9 mouse cellular contexts compared by ENCODE assay signal in genomic region chr7:27332353-27333199, GRCm38 (mm10). TPM values are rescaled to one million over a fixed set of nuclear protein-coding genes. Genes with fewer than 3 reads are reported as not detected.
A peak's percentile ranks its signal among the peaks of the same experiment; 100 is the strongest.
DNase-seq lines count a peak whose midpoint lies in the region; ATAC-seq and TF ChIP-seq lines count a peak whose summit lies in the region.
"Had no signal": no experiment of that assay in that cellular context is flagged by ENCODE, and none has a peak within 500 bp of the region (broad histone marks: within the 10 kb centered on the region; RNA-seq: fewer than 3 reads in every experiment).

No protein-coding gene starts in this region.

- peak; percentile 88 for TF ChIP-seq CTCF in stomach, postnatal 0 days (IDR thresholded peaks at IDR 0.05; ENCODE audit: low read depth)

- peak overlapping the region; percentile 66; the same call in 1 of the 2 replicates for H3K27ac ChIP-seq in embryonic facial prominence, embryonic 13.5 days
- H3K27ac ChIP-seq in heart, embryonic 12.5 days (ENCODE audit: poor library complexity, severe bottlenecking) = peak overlapping the region; percentile 84
- peak overlapping the region; percentile 94 for H3K27ac ChIP-seq in kidney, embryonic 16.5 days (ENCODE audit: low read length)
- H3K27ac ChIP-seq in liver, embryonic 15.5 days (replicated peaks) = no peak overlapping the region
- H3K27ac ChIP-seq in neural tube, embryonic 12.5 days = no peak overlapping the region
- peak overlapping the region; percentile 93 for H3K27ac ChIP-seq in stomach, postnatal 0 days (replicated peaks)

- 1% methylated on average over 38 of the region's 39 CpGs for WGBS in embryonic facial prominence, embryonic 13.5 days
- under 1% methylated on average over 38 of the region's 39 CpGs for WGBS in heart, embryonic 12.5 days
- under 1% methylated on average over 38 of the region's 39 CpGs for WGBS in kidney, embryonic 16.5 days
- WGBS in liver, embryonic 15.5 days (ENCODE audit: insufficient replicate concordance) = 2% methylated on average over 38 of the region's 39 CpGs
- WGBS in neural tube, embryonic 12.5 days = 2% methylated on average over 31 of the region's 39 CpGs
- under 1% methylated on average over 37 of the region's 39 CpGs for WGBS in stomach, postnatal 0 days

- 0 out of 2 replicates have a peak, but pooled peaks cover 6% of the 10 kb centered on the region for H3K36me3 ChIP-seq in embryonic facial prominence, embryonic 13.5 days
- peaks cover 5% of the 10 kb centered on the region for H3K36me3 ChIP-seq in heart, embryonic 12.5 days
- H3K36me3 ChIP-seq in kidney, embryonic 16.5 days (ENCODE audit: insufficient read depth, low read length) = no peaks in the 10 kb centered on the region
- H3K36me3 ChIP-seq in liver, embryonic 15.5 days (replicated peaks) = no peaks in the 10 kb centered on the region
- no peaks in the 10 kb centered on the region for H3K36me3 ChIP-seq in neural tube, embryonic 12.5 days
- H3K36me3 ChIP-seq in stomach, postnatal 0 days (ENCODE audit: control insufficient read depth, insufficient read depth, low read length) = no peaks in the 10 kb centered on the region; the same call in 1 of the 2 replicates

- H3K4me2 ChIP-seq in embryonic facial prominence, embryonic 13.5 days = peak overlapping the region; percentile 93
- H3K4me2 ChIP-seq in heart, embryonic 12.5 days = peak overlapping the region; percentile 95
- H3K4me2 ChIP-seq in kidney, embryonic 16.5 days (replicated peaks; ENCODE audit: low read depth, low read length) = peak overlapping the region; percentile 89
- peak overlapping the region; percentile 72 for H3K4me2 ChIP-seq in liver, embryonic 15.5 days
- H3K4me2 ChIP-seq in neural tube, embryonic 12.5 days (replicated peaks) = peak overlapping the region; percentile 85
- peak overlapping the region; percentile 93 for H3K4me2 ChIP-seq in stomach, postnatal 0 days (replicated peaks; ENCODE audit: low read depth)

- peaks cover 78% of the 10 kb centered on the region for H3K4me1 ChIP-seq in embryonic facial prominence, embryonic 13.5 days
- H3K4me1 ChIP-seq in heart, embryonic 12.5 days (replicated peaks) = peaks cover 64% of the 10 kb centered on the region
- H3K4me1 ChIP-seq in kidney, embryonic 16.5 days (ENCODE audit: insufficient read depth, low read length) = peaks cover 84% of the 10 kb centered on the region
- H3K4me1 ChIP-seq in liver, embryonic 15.5 days (replicated peaks) = peaks cover 55% of the 10 kb centered on the region
- H3K4me1 ChIP-seq in neural tube, embryonic 12.5 days = peaks cover 51% of the 10 kb centered on the region
- peaks cover 7% of the 10 kb centered on the region; the same call in 1 of the 2 replicates for H3K4me1 ChIP-seq in stomach, postnatal 0 days (replicated peaks; ENCODE audit: control insufficient read depth, insufficient read depth)

- peak; percentile 80 for TF ChIP-seq EP300 in stomach, postnatal 0 days (optimal IDR thresholded peaks at IDR 0.05)

- no peaks in the 10 kb centered on the region for H3K9me3 ChIP-seq in embryonic facial prominence, embryonic 13.5 days
- H3K9me3 ChIP-seq in heart, embryonic 12.5 days (replicated peaks) = no peaks in the 10 kb centered on the region
- H3K9me3 ChIP-seq in kidney, embryonic 16.5 days (ENCODE audit: low read length) = no peaks in the 10 kb centered on the region
- H3K9me3 ChIP-seq in liver, embryonic 15.5 days (replicated peaks) = no peaks in the 10 kb centered on the region
- no peaks in the 10 kb centered on the region for H3K9me3 ChIP-seq in neural tube, embryonic 12.5 days
- no peaks in the 10 kb centered on the region for H3K9me3 ChIP-seq in stomach, postnatal 0 days (ENCODE audit: control insufficient read depth, low read length)

- peak; percentile 97 to 98 for DNase-seq in B cell, adult 2 months
- peak; percentile 93 for DNase-seq in adrenal gland, postnatal 14 days
- DNase-seq in stomach, postnatal 0 days (ENCODE audit: low spot score) = peak; percentile 92

- ATAC-seq in embryonic facial prominence, embryonic 13.5 days (ENCODE audit: insufficient number of reproducible peaks, insufficient read depth, low FRiP score, low TSS enrichment, low read depth) = no peak
- ATAC-seq in heart, embryonic 12.5 days (ENCODE audit: insufficient number of reproducible peaks, low FRiP score) = no peak
- ATAC-seq in kidney, embryonic 16.5 days (ENCODE audit: low FRiP score, low TSS enrichment) = no peak
- no peak for ATAC-seq in liver, embryonic 15.5 days (ENCODE audit: insufficient read depth)
- ATAC-seq in neural tube, embryonic 12.5 days (ENCODE audit: low FRiP score, low read depth) = no peak
- peak; percentile 39 for ATAC-seq in stomach, postnatal 0 days (ENCODE audit: low FRiP score, low TSS enrichment)

- H3K4me3 ChIP-seq in embryonic facial prominence, embryonic 13.5 days = peak overlapping the region; percentile 61
- peak overlapping the region; percentile 70 for H3K4me3 ChIP-seq in heart, embryonic 12.5 days
- peak overlapping the region; percentile 66 for H3K4me3 ChIP-seq in kidney, embryonic 16.5 days (ENCODE audit: low read length)
- H3K4me3 ChIP-seq in liver, embryonic 15.5 days (replicated peaks) = peak overlapping the region; percentile 39
- H3K4me3 ChIP-seq in neural tube, embryonic 12.5 days = peak overlapping the region; percentile 43; the same call in 1 of the 2 replicates
- H3K4me3 ChIP-seq in stomach, postnatal 0 days (ENCODE audit: low read depth, low read length) = peak overlapping the region; percentile 72
- H3K4me3 ChIP-seq: erythroblast, embryonic 14.5 days had no signal

- peak overlapping the region; percentile 77 for H3K9ac ChIP-seq in embryonic facial prominence, embryonic 13.5 days
- peak overlapping the region; percentile 86 for H3K9ac ChIP-seq in heart, embryonic 12.5 days
- H3K9ac ChIP-seq in kidney, embryonic 16.5 days (replicated peaks; ENCODE audit: low read length) = peak overlapping the region; percentile 80
- no peak overlapping the region for H3K9ac ChIP-seq in liver, embryonic 15.5 days
- 0 out of 2 replicates have a peak overlapping the region, but pooled peaks have one; percentile 51 for H3K9ac ChIP-seq in neural tube, embryonic 12.5 days
- peak overlapping the region; percentile 77 for H3K9ac ChIP-seq in stomach, postnatal 0 days (ENCODE audit: low read length)

- H3K27me3 ChIP-seq in embryonic facial prominence, embryonic 13.5 days = peaks cover 89% of the 10 kb centered on the region
- peaks cover 86% of the 10 kb centered on the region for H3K27me3 ChIP-seq in heart, embryonic 12.5 days (replicated peaks)
- peaks cover 66% of the 10 kb centered on the region for H3K27me3 ChIP-seq in kidney, embryonic 16.5 days (ENCODE audit: insufficient read depth, low read length)
- peaks cover 100% of the 10 kb centered on the region for H3K27me3 ChIP-seq in liver, embryonic 15.5 days
- peaks cover 87% of the 10 kb centered on the region for H3K27me3 ChIP-seq in neural tube, embryonic 12.5 days (replicated peaks)
- H3K27me3 ChIP-seq in stomach, postnatal 0 days (ENCODE audit: control insufficient read depth, insufficient read depth, low read length) = no peaks in the 10 kb centered on the region

RNA-seq across cellular contexts. Expression of gene Ltbp4, which starts 4.9 kb away (rescaled TPM):
- total RNA-seq in adrenal gland, postnatal 14 days (2021) = 122 and 126 TPM in 2 replicates
- polyA plus RNA-seq in embryonic facial prominence, embryonic 13.5 days (2015; fragmentation: Nextera tagmentation; extraction: Ambion mirVana) = 32.0 and 40.3 TPM in 2 replicates
- polyA plus RNA-seq in heart, embryonic 12.5 days (2016; fragmentation: Nextera tagmentation; extraction: Ambion mirVana) = 53.9 and 57.1 TPM in 2 replicates
- 45.9 and 55.8 TPM in 2 replicates for polyA plus RNA-seq in kidney, embryonic 16.5 days (2015; fragmentation: Nextera tagmentation; extraction: Ambion mirVana)
- polyA plus RNA-seq in liver, embryonic 15.5 days (2015; fragmentation: Nextera tagmentation; extraction: Ambion mirVana) = 4.6 and 7.8 TPM in 2 replicates
- 6.1 and 9.9 TPM in 2 replicates for polyA plus RNA-seq in neural tube, embryonic 12.5 days (2016; fragmentation: Nextera tagmentation; extraction: Ambion mirVana)
- polyA plus RNA-seq in stomach, postnatal 0 days (2015; fragmentation: Nextera tagmentation; extraction: Ambion mirVana) = 81.0 and 94.8 TPM in 2 replicates

RNA-seq across cellular contexts. Expression of gene Shkbp1, which starts 23.2 kb away (rescaled TPM):
- total RNA-seq in adrenal gland, postnatal 14 days (2021) = 16.1 and 26.1 TPM in 2 replicates
- polyA plus RNA-seq in embryonic facial prominence, embryonic 13.5 days (2015; fragmentation: Nextera tagmentation; extraction: Ambion mirVana) = 61.5 and 70.6 TPM in 2 replicates
- 35.4 and 39.4 TPM in 2 replicates for polyA plus RNA-seq in heart, embryonic 12.5 days (2016; fragmentation: Nextera tagmentation; extraction: Ambion mirVana)
- 51.4 and 56.9 TPM in 2 replicates for polyA plus RNA-seq in kidney, embryonic 16.5 days (2015; fragmentation: Nextera tagmentation; extraction: Ambion mirVana)
- polyA plus RNA-seq in liver, embryonic 15.5 days (2015; fragmentation: Nextera tagmentation; extraction: Ambion mirVana) = 16.4 and 18.6 TPM in 2 replicates
- 68.6 and 68.9 TPM in 2 replicates for polyA plus RNA-seq in neural tube, embryonic 12.5 days (2016; fragmentation: Nextera tagmentation; extraction: Ambion mirVana)
- polyA plus RNA-seq in stomach, postnatal 0 days (2015; fragmentation: Nextera tagmentation; extraction: Ambion mirVana) = 26.3 and 27.3 TPM in 2 replicates

RNA-seq across cellular contexts. Expression of gene Gm20479, which starts 24.6 kb away (rescaled TPM):
- 1.8 TPM in 2 replicates for total RNA-seq in adrenal gland, postnatal 14 days (2021)
- polyA plus RNA-seq in embryonic facial prominence, embryonic 13.5 days (2015; fragmentation: Nextera tagmentation; extraction: Ambion mirVana) = not detected in 2 replicates
- polyA plus RNA-seq in heart, embryonic 12.5 days (2016; fragmentation: Nextera tagmentation; extraction: Ambion mirVana) = 1.2 and 1.5 TPM in 2 replicates
- 0.64 and 0.80 TPM in 2 replicates for polyA plus RNA-seq in kidney, embryonic 16.5 days (2015; fragmentation: Nextera tagmentation; extraction: Ambion mirVana)
- 0.28 TPM in 1 of 2 replicates, not detected in the other for polyA plus RNA-seq in liver, embryonic 15.5 days (2015; fragmentation: Nextera tagmentation; extraction: Ambion mirVana)
- 0.40 TPM in 1 of 2 replicates, not detected in the other for polyA plus RNA-seq in neural tube, embryonic 12.5 days (2016; fragmentation: Nextera tagmentation; extraction: Ambion mirVana)
- 0.28 and 0.57 TPM in 2 replicates for polyA plus RNA-seq in stomach, postnatal 0 days (2015; fragmentation: Nextera tagmentation; extraction: Ambion mirVana)
- polyA plus RNA-seq: erythroblast, embryonic 14.5 days had no signal

Comparison
In these comparisons a context has a peak if more than half of its experiments do, and no peak if none do; other contexts are left out.
1. H3K27ac ChIP-seq: peak in embryonic facial prominence, embryonic 13.5 days (single experiment), heart, embryonic 12.5 days (single experiment), kidney, embryonic 16.5 days (single experiment) and stomach, postnatal 0 days (single experiment); none in liver, embryonic 15.5 days (single experiment) and neural tube, embryonic 12.5 days (single experiment).
2. Peak in every context shown above with its lines, with median percentiles within 50 percentile points of each other: DNase-seq, H3K4me2 ChIP-seq and H3K4me3 ChIP-seq.